Mouse (Mus musculus) activated CD4-positive, CD25-positive, alpha-beta regulatory T cell, adult 4 months (primary cell): ENCODE results near the gene Cyba. TPM values are rescaled to one million over a fixed set of nuclear protein-coding genes. Genes with fewer than 3 reads are reported as not detected.

Experiments
- ATAC-seq: one replicate; pipeline ENCODE4 v1.8.0; 2017
- polyA plus RNA-seq, 2 experiments: library from polyadenylated mRNA; unstranded; fragments of 100-300 nt; shearing (Covaris generic); gene quantifications; one replicate each; pipeline ENCODE4 v1.2.1; 2017

The Cyba gene
- polyA plus RNA-seq = 100 to 1,000 TPM; 750 to 796 TPM

DNA sequence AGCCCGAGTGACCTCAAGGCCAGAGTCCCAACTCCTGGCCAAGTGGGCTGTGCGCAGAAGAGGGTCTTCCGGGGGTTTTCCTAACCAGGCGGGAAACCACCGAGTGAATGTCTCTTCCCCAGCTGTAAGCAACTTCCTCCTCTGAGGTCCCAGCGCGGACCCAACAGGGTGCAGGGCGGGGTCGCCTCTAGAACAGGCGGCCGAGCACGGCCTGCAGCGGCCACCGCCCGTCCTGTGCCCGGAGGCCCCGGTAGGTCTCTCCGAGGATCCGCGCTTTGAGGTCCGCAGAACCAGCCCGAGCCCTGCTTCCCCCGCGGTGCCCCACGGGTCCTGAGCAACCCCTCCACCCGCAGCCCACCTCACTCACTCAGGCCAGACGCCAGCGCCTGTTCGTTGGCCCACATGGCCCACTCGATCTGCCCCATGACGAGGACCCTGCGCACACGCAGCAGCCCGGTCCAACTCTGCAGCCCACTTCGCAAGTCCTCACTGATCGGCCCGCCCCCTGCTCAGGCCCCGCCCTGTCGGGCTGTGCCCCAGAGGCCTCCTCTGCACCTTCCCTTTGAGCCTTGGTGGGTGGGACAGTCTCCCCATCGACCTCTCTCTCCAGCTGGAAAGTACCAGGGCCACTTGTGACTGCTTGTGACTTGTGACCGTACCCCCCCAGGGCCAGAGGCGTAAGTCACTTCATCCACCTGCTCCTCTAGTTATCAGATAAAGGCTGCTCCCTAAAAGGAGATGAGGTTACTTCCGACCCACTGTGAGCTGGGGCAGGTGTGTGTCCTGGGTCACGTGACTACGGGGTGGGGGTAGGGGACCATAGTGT, at the start of gene Cyba:
Cyba (minus strand) TSS at position 488 of the 826 bp plus-strand sequence.
- peak; percentile 70 for ATAC-seq

DNA sequence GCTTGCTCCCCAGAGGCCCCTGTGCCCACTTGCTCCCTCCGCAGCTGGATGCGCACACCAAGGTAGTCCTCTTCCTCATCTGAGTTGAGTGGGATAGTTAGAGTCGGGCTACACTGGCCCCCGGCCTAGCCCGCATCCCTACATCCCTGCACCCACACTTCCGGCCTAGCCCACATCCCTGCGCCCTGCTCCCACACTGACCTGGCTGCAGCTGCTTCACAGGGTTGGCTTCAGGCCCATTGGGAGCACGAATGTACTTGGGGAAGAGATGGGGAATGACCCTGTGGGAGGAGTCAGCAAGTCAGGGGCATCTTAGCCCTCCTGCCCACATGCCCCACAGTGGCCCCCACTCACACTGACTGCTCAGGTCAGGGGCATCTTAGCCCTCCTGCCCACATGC, 49.7 kb upstream of the Cyba start:
- no peak for ATAC-seq

DNA sequence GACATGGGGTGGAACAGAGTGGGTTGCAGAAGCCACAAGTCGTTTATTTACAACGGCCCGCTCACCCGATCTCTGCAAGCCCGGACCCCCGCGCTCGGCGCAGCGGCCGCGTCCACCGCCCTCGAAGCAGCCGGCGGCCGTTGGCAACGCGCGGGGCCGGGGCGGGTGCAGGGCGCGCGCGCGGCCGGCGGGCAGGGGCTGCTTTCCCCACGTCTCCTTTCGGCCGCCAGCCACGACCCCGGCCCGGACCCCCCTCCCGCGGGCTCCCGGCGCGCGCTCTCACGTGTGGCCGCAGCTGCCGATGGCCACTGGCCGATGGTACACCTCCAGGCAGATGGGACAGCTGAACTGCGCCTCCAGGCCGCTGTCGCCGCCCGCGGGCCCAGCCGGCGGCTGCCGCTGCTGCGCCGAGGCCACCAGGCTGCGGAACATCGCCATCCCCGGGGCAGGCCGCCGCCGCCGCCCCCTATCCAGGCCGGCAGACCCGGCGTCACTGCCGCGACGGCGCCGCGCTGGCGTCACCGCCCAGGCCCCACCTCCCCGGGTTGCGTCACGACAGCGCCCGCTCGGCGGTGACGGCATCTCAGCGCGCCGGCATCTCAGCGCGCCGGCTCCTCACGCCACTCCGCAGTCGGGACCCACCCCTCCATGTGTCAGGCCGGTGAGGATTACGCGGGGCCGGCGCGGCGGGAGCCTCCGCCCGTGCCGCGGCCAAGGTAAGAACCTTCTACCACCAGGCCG, 43.0 kb upstream of the Cyba start, which contains the start of the genes Rnf166 and Ctu2:
Rnf166 (minus strand) TSS at position 485 of the 741 bp plus-strand sequence.
Ctu2 (plus strand) TSS at position 564 of the 741 bp plus-strand sequence.
- ATAC-seq = peak; percentile 70

DNA sequence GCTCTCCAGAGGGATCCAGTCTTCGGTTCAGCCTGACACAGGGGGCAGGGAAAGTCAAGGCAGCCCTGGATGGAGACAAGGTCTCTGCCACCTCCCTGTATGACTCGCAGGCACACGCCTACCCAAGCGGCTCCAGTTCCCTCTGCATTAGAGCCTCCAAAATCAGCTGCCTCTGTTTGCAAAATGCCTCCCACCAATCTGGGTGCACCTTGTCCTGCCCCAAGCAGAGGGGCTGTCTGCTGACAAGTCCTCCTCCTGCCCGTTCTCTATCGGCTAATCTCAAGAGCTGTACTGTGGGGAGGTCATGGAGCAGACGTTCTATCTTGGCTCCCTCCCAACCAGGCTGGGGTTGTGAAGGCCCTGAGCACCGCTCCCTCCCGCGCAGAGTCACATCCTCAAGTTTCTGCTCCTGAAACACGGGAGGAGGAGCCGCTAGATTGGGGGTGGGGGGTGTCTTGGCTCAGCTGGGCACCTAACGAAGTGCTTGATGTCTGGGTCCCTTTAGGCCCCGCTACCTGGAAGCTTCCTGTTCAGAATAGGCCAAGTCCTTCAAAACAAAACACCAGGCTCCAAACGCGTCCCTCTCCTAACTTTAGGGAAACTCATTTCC, 42.3 kb upstream of the Cyba start:
- no peak for ATAC-seq

DNA sequence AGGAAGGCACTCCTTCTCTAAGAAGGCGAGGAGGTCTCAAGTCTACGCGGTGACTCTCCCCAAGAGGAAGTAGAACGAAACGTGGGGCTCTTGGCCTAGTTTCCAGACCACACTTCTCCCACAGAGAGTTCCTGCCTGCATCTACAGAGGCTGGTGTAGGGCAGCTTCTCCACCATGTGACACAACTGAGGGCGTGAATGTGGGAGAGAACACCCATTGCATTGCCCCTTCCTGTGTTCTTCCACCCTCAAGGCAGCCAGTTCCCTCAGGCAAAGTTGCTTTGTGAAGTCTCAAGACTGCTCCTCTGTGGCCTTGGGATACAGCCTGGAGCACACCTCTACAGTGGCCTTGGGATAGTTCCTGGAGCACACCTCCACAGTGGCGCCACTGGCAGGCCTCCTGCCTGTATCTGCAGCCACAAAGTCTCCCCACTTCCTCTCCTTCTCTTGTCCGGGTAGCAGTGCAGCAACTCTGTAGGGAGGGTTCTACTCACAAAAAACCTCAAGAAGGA, 41.2 kb upstream of the Cyba start:
- peak; percentile 49 for ATAC-seq

DNA sequence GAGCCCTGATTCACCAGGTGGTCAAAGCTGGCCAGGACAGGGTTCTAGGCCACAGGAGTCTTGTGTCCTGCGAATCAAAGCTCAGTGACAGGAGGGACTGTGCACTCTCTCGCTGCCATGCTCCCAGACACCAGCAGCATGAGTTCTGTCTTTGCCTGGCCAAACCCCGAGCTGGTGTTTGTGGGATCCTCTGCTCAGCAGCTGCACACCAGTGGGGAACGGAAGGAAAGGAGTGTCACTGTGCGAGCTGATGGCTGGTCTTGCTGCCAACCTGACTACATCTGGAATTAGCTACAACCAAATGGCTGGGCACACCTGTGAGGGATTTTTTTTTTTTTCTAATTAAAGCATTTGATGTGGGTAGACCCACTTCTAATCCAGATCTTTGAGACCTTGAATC, 38.0 kb upstream of the Cyba start:
- no peak for ATAC-seq

DNA sequence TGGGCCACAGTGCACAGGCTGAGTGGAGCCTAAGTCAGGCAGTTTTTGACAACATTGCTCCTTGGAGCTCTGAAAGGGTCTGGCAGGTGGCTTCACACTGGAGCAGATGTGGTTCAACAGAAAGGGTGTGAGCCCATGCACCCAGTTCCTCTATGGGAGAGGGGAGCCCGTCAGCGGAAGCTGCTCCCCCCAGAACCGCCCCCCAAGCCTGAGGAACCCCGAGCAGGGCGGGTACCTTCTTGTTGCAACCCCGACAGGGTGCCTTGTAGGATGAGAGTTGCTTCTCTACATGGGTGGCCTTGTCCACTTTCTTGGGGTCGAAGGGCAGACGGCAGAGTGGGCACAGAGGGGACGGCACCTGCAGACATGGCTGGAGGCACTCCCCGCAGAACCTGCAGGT, 37.2 kb upstream of the Cyba start:
- no peak for ATAC-seq

DNA sequence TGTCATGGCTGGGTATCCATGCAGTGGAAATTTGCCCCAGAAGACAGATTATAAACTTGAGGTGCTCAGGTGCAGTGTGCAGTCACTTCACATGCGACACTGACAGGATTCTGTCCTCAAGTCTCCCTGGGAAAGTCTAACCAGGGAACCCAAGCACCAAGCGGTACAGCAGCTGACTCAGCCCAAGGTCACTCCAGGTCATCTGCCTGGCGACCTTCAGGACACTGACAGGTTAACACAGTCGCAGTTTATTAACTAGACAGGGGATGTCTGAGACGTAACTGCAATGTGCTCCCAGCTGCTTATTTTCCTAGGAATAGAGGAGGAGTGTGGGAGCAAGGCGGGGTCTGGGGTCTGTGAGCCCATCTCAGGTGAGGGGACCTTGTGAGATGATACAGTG, 36.7 kb upstream of the Cyba start:
- no peak for ATAC-seq

DNA sequence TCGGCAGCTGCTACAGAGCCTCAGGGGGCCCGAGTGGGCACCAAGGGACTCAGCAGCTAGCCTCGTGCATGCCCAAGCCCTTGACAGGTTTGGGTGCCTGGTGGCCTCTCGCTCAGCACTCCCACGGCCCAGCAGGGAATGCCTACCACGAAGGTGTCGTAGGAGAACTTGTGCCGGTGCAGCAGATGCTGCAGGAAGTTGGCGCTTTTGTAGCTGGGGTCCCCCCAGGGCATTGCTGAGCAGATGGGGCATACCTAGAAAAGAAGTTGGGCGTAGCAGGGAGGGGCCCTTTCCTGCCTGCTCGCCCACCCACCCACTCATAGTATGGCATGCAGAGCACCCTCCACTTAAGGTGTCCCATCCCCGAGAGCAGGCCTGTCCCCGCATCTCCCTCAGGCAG, 35.1 kb upstream of the Cyba start:
- no peak for ATAC-seq

DNA sequence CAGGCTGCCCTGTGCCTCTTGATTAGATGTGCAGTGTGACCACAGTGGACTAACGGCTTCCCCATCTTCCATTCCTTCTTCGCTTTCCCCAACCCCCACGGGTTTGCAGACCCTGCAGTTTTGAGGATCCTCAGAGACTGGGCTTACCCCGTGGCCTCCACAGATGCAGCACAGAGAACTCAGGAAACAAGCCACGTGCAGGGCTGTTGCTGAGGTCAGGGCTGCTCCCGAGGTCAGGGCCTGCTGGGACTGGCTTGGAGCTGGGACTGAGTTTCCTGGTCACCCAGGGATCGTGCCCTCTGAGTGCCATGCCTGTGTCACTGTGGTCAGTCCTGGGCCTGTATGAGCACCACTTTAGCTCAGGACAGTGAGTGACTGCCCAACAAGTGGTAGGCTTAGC, 32.3 kb upstream of the Cyba start:
- no peak for ATAC-seq

DNA sequence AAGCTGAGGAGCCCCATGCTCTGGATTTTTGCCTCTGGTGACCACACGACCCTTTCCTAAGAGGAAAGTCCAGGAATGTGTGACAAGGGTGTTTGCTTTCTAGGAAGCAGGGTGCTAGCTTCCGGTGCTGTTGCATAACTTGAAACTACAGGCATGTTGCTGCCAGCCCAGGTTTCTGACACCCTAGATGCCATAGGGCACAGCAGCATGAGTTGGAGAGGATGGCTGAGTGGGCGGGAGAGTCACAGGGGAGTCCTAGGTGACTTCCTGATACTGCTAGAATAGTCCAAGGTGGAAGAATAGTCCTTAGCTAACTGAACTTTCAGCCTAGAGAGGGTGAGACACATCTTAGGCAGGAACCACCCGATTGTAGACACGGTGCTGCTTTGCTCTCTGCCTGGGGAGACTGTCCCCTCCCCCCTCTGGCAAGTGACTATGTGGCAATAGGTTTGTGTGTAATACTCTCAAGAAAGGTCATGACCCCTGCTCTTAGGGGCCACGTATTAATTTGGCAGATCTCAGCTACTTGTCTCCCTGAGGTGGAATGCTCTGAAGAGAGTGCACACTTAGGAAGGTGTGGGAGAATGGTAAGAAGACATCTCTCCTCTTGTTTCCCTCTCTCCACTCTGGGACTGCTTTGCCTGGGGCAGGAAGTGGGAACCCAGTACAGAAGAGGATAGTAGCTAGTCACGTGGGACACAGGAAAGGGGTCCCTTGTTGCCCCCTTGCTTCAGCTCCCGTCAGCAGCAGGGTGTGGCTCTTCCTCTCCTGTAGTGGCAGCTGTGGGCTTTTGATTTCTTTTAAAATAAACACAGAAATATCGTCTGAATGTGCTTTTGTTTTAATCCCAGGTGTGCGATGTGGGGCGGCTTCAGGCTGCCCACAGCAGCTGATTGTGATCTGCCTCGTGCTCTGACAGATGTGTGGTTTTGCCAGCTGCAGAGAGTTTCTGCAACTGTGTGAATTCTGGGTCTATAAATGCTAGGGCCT, 31.2 kb upstream of the Cyba start:
- ATAC-seq = no peak

DNA sequence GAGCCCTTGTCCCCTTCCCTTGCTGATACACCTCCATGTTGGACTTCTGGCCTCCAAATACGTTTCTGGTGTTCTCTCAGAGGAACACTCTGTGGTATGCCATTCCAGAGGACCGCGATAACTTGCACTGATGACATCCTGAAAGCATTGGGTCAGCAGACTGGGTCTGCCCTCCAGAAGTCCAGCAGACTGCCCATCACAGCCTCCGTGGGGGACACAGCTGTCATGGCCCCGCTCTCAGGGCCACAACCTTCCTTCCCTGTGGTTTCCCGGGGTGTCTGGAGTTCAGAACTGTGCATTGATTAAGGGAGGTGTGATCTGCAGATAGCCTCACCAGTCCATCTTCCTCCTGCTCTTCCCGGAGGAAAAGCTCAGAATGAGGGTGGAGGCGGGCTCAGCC, 29.8 kb upstream of the Cyba start:
- no peak for ATAC-seq

DNA sequence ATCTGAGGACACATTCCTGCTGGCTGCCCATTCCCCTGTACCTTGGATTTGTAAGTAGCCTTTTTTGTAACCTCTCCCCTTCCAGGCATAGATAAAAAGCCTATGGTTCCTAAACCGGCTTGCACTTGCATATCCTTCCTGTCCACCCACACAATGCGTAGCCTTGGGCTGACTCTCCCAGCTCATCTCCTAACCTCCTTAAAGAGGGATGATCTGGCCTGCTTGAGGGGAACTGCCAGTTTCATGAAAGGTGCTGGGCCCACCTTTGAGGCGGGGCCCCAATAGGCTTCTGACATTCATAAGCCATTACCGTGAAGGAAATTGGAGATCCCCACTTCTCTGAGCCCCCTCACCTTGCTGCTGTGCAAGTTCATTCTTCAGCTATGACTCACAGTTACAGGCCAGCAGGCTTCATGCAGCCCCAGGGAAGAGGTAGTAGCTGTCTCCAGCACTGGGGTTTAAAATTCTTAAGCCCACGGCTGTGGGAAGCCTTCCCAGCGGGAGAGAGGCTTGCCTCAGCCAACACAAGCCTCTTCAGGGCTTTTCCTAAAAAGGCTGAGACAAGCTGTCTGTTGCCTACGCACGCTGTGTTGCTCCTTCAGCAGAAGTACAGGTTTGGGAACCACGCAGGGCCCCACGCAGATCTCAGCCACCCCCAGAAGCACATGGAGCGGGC, 28.9 kb upstream of the Cyba start:
- ATAC-seq = no peak

DNA sequence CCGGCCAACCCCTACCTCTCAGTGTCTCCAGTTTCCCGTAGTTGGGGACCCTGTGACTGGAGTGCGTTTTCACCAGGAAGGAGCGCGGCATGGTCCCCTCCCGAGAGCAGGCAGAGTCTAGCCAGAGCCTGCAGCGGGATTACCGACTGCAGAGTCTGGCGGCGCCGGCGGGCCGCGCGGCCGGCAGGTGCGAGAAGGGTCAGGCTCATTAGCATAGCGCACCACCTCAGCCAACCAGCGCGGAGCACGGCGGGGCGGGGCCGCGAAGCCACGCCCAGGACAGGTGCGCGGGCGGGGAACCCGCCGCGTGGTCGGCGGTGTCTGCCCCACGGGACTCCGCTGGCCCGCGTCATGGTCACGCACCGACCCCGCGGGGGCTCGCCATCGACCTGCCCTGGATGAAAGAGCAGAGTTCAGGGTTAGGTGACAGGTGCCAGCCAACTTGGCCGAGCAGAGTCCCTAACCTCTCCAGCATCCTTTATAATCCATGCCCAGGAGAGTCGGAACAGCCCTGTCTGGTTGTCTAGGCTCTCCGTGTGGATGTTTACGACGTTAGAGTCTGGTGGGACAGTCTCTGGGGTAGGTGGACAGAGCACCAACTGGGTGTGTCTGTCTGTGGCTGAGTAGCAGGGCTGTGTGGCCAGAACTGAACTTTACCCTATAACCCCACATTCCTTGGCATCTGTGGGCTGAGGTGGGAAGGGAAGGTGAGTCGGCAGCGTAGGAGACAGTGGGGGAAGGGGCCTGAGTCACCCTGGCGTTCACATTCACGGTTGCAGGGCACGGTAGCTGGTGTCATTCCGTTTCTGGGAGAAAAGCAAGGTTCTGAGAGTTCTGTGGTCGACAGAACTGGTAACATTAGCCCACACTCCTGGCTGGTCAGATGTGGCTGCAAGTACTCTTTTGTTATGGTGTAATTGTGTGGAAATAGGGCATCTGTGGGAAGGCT, 28.1 kb upstream of the Cyba start, which contains the start of gene Snai3:
Snai3 (minus strand) TSS at position 210 of the 949 bp plus-strand sequence.
- peak; percentile 43 for ATAC-seq

DNA sequence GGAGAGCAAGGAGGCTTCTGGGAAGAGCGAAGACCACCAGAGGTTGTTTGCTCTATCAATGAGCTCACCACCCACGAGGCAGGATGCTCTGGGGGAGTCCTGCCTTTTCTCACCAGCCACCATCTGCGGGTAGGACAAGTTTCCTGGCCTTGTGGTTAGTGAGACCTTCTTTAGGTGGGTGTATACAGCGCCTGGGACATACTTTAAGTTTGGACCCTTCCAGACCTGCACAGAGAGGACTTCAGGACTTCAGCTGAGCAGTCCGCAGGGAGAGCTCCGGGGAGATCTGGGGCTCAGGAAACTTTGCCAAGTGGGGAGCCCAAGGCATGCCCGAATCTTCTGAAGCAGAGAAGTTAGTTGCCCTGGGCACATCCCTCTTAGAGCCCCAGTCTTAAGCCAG, 27.3 kb upstream of the Cyba start:
- ATAC-seq = peak; percentile 61

DNA sequence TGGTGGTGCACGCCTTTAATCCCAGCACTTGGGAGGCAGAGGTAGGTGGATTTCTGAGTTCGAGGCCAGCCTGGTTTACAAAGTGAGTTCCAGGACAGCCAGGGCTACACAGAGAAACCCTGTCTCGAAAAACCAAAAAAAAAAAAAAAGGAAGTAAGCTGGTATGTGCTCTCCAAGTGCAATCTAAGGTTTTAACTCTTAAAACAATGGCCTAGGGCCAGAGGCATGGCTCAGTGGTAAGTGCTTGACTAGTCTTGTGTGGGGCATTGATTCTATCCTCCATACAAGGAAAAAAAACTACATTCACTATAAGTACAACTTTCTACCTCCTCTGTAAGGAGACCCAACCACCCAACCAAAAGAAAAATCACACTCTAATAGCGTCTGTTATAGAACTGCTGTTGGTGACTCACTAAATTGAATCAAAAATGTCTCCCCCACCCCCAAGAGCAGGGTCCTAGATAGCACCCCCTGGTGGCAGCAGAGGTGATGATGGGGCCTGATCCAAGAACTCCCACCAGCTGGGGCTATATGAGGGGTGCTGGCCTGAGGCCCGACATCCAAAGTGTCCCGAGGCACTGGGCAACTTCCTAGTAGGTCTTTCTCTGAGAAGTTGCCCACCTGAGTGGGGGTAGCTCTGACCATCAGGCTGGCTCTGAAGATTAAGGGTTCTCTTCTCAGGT, 26.6 kb upstream of the Cyba start:
- ATAC-seq = no peak

DNA sequence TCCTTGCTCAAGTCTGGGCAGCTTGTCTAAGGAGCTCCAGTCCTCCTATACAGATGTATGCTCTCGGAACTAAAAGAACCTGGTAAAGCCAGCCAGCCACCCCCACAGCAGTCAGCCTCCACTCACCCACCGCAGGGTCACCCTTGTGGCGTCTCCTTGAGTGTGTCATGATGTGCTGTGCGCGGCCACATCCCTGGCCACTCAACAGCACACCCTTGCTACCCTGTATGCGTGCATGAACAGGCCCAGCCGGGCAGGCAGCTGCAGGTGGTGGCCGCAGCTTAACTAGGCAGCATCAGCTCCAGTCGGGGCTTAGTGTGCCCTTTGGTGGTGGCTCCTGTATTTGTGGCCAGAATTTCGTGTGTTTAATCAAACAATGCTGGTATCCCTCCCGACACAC, 24.4 kb upstream of the Cyba start:
- ATAC-seq = no peak

DNA sequence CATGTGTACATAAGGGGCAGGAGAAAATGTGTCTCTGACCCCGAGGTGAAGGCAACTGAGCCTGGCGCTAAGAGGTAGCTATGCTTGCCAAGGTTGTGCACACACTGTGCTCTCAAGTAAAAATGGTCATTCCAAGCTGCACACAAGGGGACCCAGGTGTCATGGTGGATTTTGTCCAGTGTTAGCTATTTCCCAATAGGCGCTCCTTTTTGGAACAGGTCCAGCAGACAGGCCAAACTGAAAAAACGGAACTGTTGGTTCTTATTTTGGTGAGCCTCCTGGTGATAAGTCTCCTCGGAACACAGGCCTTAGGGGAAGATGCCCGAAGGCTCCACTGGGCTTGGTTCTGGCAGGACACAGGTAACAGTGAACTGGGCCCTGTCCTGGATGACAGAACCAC, 21.7 kb upstream of the Cyba start:
- no peak for ATAC-seq

DNA sequence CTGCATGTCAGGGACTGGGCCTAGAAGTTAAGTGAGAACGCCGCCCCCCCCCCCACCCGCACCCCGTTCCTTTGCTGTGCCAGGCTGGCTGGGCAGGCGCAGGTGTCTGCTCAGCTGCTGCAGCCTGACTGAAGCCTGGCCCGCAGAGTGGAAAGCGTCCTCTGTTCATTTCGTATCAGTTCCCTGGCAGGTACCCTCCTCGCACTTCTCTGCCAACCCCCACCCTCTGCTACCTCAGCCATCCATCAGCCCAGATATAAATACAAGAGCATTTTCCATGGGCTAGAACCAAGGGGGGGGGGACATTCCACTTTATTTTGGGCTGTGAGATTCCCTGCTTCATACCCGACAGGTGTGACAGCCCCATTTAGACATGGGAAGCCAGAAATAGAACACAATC, 19.4 kb upstream of the Cyba start:
- ATAC-seq = no peak
